Mouse (Mus musculus) kidney, adult 9 months (tissue): ENCODE measurements at regions not wholly inside any gene's neighbourhood (a gene's known extent, or its start where the extent isn't known, plus 50 kb on each side); places are given as distances from the start of the nearest gene placed in this dataset.
A peak's percentile ranks its signal among the peaks of the same experiment; 100 is the strongest.

ENCODE experiments used
- DNase-seq: peaks from one replicate; pipeline ENCODE4 v3.0.0; 2022

GRCm38 (mm10) chr9:60931290-60931689, 136.9 kb downstream of the Uaca start:
- DNase-seq = no peak

GRCm38 (mm10) chr9:60936937-60937336, 142.6 kb downstream of the Uaca start:
- DNase-seq = no peak

GRCm38 (mm10) chr9:60939858-60940804, 145.8 kb downstream of the Uaca start:
- DNase-seq = peak; percentile 53

GRCm38 (mm10) chr9:60947363-60947762, 153.0 kb downstream of the Uaca start:
- DNase-seq = peak; percentile 2

GRCm38 (mm10) chr9:60948531-60949070, 154.3 kb downstream of the Uaca start:
- no peak for DNase-seq

GRCm38 (mm10) chr9:60950161-60950560, 155.8 kb downstream of the Uaca start:
- no peak for DNase-seq

GRCm38 (mm10) chr9:60951071-60951561, 156.8 kb downstream of the Uaca start:
- DNase-seq = peak; percentile 6

GRCm38 (mm10) chr9:60957438-60957837, 163.1 kb downstream of the Uaca start:
- no peak for DNase-seq

- DNase-seq = no peak
Observed at GRCm38 (mm10) chr9:60959537-60959936, 165.2 kb downstream of the Uaca start.

- no peak for DNase-seq
Observed at GRCm38 (mm10) chr9:60962086-60962485, 167.7 kb downstream of the Uaca start.

- DNase-seq = no peak
Observed at GRCm38 (mm10) chr9:60965641-60966040, 171.3 kb downstream of the Uaca start.

GRCm38 (mm10) chr9:60968281-60969031, 174.1 kb downstream of the Uaca start:
- peak; percentile 9 for DNase-seq

GRCm38 (mm10) chr9:60972201-60972910, 178.0 kb downstream of the Uaca start:
- DNase-seq = no peak

GRCm38 (mm10) chr9:60974546-60974945, 180.2 kb downstream of the Uaca start:
- no peak for DNase-seq

GRCm38 (mm10) chr9:60982383-60983085, 188.2 kb downstream of the Uaca start:
- DNase-seq = peak; percentile 84

- DNase-seq = no peak
Observed at GRCm38 (mm10) chr9:60983246-60983645, 188.9 kb downstream of the Uaca start.

GRCm38 (mm10) chr9:60988113-60988512, 193.8 kb downstream of the Uaca start:
- DNase-seq = no peak

GRCm38 (mm10) chr9:60989670-60990391, 195.5 kb downstream of the Uaca start:
- DNase-seq = no peak

- peak; percentile 23 for DNase-seq
Observed at GRCm38 (mm10) chr9:60991509-60991908, 197.2 kb downstream of the Uaca start.

- DNase-seq = no peak
Observed at GRCm38 (mm10) chr9:60993661-60994060, 199.3 kb downstream of the Uaca start.

- no peak for DNase-seq
Observed at GRCm38 (mm10) chr9:60995096-60995495, 200.8 kb downstream of the Uaca start.
